Mouse (Mus musculus) brain, embryonic 14.5 days (tissue): Measurements from ENCODE around the gene Bnip1.

ENCODE experiments used
- CTCF ChIP-seq: fragments of 200-500 bp; IDR thresholded peaks from 2 replicates; pipeline ENCODE4 v1.5.1; 2012; ENCODE audit warnings: inconsistent platforms, mild to moderate bottlenecking, moderate library complexity, borderline replicate concordance; ENCODE audit not compliant: insufficient read depth, insufficient read length; ENCODE audit errors: extremely low read depth
- POLR2A ChIP-seq: fragments of 200-500 bp; IDR thresholded peaks from 2 replicates; pipeline ENCODE4 v1.6.1; 2012; ENCODE audit warnings: mild to moderate bottlenecking, inconsistent platforms, borderline replicate concordance; ENCODE audit not compliant: poor library complexity, insufficient read depth, insufficient read length, severe bottlenecking; ENCODE audit errors: extremely low read depth

GRCm38 (mm10) chr17:26839718-26840438 is 59.0 kb downstream of the Bnip1 start:
- TF ChIP-seq CTCF: no peak
- no peak for TF ChIP-seq POLR2A
